Mouse (Mus musculus) myocyte (in vitro differentiated cells): ENCODE data around the gene Ikzf1.

Experiments
- CEBPB ChIP-seq: IDR thresholded peaks from 2 replicates; pipeline ENCODE4 v1.6.1; 2011; ENCODE audit warnings: mild to moderate bottlenecking, moderate library complexity; ENCODE audit not compliant: poor library complexity, insufficient read depth, severe bottlenecking
- E2F4 ChIP-seq: IDR thresholded peaks from one replicate; pipeline ENCODE4 v1.6.1; 2011; ENCODE audit warnings: mild to moderate bottlenecking, control low read depth, moderate library complexity; ENCODE audit not compliant: insufficient read depth
- MAX ChIP-seq: IDR thresholded peaks from one replicate; pipeline ENCODE4 v1.6.1; 2011; ENCODE audit warnings: low read depth, mild to moderate bottlenecking, control low read depth
- MYOD1 ChIP-seq, 3 experiments: IDR thresholded peaks; one replicate each; pipeline ENCODE4 v1.6.1; 2011; ENCODE audit warnings: control low read depth in 2 of 3, low read depth in 2 of 3, mild to moderate bottlenecking in 2 of 3, moderate library complexity in 1 of 3; ENCODE audit not compliant: insufficient read length in 2 of 3, control insufficient read depth in 1 of 3
- MYOG ChIP-seq, 3 experiments: IDR thresholded peaks; one replicate each; pipeline ENCODE4 v1.6.1; 2011; ENCODE audit warnings: control low read depth in 2 of 3, low read depth in 2 of 3, mild to moderate bottlenecking in 2 of 3; ENCODE audit not compliant: insufficient read length in 2 of 3, control insufficient read depth in 1 of 3, insufficient read depth in 1 of 3
- POLR2A ChIP-seq: IDR thresholded peaks from one replicate; pipeline ENCODE4 v1.6.1; 2011; ENCODE audit warnings: low read depth, mild to moderate bottlenecking, control low read depth, moderate library complexity; ENCODE audit not compliant: insufficient read length
- POLR2AphosphoS2 ChIP-seq: IDR thresholded peaks from one replicate; pipeline ENCODE4 v1.6.1; 2011; ENCODE audit warnings: low read depth, control low read depth; ENCODE audit not compliant: insufficient read length
- REST ChIP-seq: IDR thresholded peaks from one replicate; pipeline ENCODE4 v1.6.1; 2011; ENCODE audit warnings: mild to moderate bottlenecking, control low read depth, moderate library complexity; ENCODE audit not compliant: insufficient read depth, insufficient read length
- SRF ChIP-seq: IDR thresholded peaks from one replicate; pipeline ENCODE4 v1.6.1; 2011; ENCODE audit warnings: low read depth; ENCODE audit not compliant: control insufficient read depth, insufficient read length
- TCF12 ChIP-seq: IDR thresholded peaks from one replicate; pipeline ENCODE4 v1.6.1; 2011; ENCODE audit warnings: mild to moderate bottlenecking, control low read depth; ENCODE audit not compliant: poor library complexity, insufficient read depth, severe bottlenecking
- TCF3 ChIP-seq: IDR thresholded peaks from one replicate; pipeline ENCODE4 v1.6.1; 2011; ENCODE audit warnings: low read depth, control low read depth; ENCODE audit not compliant: insufficient read length
- USF1 ChIP-seq: IDR thresholded peaks from one replicate; pipeline ENCODE4 v1.6.1; 2011; ENCODE audit warnings: low read depth, mild to moderate bottlenecking, control low read depth, moderate library complexity

DNA sequence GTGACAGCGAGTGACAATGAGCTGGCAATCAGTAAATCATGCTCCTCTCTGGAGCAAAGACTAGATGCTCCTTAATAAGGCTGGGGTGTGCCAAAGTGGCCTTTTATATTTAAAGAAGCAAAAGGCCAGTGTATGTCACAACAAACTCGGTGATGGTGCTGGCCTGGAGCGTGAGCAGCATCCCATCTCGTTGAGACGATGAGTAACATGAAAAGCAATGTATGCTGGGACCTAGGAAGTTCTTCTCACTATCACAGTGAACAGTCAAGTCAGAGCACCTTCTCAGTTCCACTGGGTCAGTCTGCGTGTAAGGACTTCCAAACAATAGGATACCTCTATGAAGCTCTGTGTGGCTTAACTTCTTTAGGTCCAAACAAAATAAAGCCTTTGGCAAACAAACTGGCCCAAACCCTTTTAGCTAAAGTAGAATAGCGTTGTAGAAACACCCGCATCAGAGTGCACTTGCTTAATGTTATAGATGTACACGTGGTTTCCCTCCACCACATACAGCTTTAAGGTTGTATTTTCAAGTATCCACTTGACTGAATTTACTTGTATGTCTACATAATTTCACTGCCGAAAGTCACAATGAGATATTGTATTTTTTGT is 7.9 kb downstream of the Ikzf1 start:
- no peak for TF ChIP-seq POLR2A
- no peak for TF ChIP-seq MAX
- TF ChIP-seq TCF12, result no peak
- no peak for TF ChIP-seq POLR2AphosphoS2
- TF ChIP-seq USF1, result no peak
- no peak for TF ChIP-seq TCF3
- TF ChIP-seq MYOG (IDR thresholded peaks at IDR 0.05; ENCODE audit: control insufficient read depth in 1 of 3, insufficient read depth in 1 of 3, insufficient read length in 2 of 3, low read depth in 2 of 3), result no peak
- no peak for TF ChIP-seq MYOD1 (IDR thresholded peaks at IDR 0.05; ENCODE audit: control insufficient read depth in 1 of 3, insufficient read length in 2 of 3, low read depth in 2 of 3)
- no peak for TF ChIP-seq E2F4
- no peak for TF ChIP-seq CEBPB
- no peak for TF ChIP-seq REST
- no peak for TF ChIP-seq SRF
